Mouse (Mus musculus): ENCODE data around the gene Afmid. TPM values are rescaled to one million over a fixed set of nuclear protein-coding genes. Genes with fewer than 3 reads are reported as not detected.
"Not testable (repeated sequence)": the region's sequence is repeated elsewhere in the genome, so short reads cannot be mapped to it uniquely, and the experiment has no call there.

Afmid gene
- total RNA-seq, 1 experiment from 2014 or later = 10.4 TPM

DNA sequence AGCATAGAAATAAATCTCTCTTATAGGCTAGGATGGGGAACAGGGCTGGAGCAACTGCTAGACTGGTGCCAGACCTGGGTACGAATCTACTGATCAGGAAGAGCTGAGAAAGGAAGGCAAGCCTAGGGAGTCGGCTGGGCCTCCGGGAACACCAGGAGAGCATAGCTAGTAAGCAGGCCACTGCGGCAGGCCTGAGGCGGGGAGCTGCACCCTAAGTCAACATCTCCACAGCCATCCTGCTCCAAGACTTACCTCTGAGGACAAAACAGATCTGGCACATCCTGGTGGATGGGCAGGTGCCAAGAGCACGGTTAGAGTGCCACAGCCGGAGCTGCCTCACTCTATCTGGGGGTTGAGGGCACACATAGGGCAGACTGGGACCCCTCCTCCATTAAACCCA, 5.6 kb upstream of the Afmid start:
- no peak for ATAC-seq (ENCODE audit: extremely low read depth, insufficient number of reproducible peaks, low FRiP score, poor library complexity, severe bottlenecking)

DNA sequence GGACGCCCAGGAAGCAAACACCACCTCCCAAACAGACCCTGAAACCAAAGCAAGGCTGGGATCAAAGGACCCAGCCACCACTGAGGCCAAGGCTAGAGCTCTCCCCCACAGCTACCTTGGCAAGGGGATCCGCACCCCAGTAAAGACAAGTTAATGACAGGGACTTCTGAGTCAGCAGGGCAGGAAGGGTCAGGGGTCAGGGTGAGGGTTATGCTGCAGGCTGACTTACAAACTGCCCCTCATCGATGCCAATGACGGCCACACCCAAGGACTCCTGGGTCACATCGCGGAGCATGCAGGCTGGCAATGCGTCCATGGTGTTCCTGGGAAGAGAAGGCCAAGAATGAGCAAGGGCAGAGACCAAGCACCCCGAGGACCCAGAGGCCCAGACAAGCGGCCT, 3.9 kb upstream of the Afmid start:
- no peak for ATAC-seq (ENCODE audit: extremely low read depth, insufficient number of reproducible peaks, low FRiP score, poor library complexity, severe bottlenecking)

DNA sequence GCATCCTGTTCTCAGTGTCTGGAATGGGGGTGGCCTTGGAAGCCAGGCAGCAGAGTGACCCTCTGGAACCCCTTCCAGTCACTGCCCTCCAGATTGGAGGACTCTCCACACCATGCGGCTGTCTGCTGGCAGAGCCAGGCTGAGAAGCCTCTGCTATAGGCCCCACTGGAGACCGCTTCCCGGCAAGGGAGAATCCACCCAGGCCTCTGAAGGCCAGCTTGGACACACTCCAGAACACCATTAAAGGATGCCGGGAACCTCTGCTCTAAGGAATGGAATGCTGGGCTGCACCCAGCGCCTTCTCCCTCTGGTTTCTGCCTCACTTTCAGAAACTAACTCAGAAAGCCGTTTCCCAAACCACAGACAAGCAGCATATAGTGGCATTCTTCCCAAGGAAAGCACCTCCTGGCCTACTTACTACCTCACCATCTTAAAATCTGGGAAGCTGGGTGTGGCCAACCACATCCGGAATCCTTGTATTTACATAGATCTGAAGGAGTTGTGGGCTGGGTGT, 2.9 kb upstream of the Afmid start:
- ATAC-seq (ENCODE audit: extremely low read depth, insufficient number of reproducible peaks, low FRiP score, poor library complexity, severe bottlenecking) = no peak

DNA sequence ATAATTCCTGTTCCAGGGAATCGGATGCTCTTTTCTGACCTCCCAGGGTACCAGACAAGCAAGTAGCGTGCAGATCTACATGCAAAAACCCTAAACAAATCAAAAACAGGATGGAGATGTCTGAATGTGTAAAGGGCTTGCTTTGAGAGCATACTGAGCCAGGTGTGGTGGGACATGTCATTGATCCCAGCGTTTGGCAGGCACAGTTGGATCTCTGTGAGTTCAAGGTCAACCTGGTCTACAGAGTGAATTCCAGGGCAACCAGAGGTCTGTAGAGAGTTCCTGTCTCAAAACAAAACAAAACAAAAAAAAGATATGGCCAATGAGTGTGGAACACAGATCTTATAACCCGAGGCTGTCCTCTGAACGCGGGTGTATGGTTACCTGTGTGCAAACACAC, 2.3 kb upstream of the Afmid start:
- no peak for ATAC-seq (ENCODE audit: extremely low read depth, insufficient number of reproducible peaks, low FRiP score, poor library complexity, severe bottlenecking)

DNA sequence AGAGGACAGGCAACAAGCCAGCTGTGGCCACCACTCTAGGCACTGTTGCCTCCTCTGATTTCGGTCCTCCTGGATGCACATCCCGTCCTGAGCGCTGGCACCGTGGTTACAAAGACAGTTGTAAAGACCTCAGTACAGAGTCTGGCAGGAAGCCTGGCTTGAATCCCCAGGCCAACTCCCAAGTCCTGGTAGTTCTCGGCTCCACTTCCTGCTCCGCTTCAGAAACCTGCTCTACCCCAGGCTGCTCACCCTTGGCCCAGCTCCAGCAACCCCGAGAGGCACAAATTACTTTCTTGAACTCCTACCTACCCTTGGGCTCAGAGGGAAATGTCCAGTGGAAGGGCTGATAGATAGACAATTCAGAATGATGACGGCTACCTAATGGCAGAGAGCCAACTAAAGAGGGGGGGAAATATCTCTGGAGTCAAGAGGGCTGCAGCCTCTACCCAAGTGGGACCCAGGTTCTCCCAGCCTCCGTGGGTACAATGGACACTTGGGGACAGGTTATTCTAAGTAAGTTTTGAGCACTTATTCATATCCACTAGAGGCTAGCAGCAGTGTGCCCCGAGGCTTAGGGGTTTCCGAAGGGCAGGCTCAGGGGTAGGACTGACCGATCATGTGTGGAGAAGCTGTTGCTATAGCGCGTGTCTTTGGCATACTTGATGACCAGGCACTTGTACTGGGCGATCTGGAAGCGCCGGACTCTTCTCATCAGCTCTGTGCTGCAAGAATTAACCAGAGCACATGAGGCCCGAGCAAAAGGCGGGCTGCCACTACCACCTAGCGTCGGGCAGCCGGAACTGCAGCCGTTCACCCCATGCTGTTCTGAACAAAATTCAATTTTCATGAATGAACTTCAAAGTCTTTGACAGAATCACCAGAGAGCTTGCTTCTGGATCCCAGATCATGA, 1.4 kb upstream of the Afmid start:
- ATAC-seq (ENCODE audit: extremely low read depth, insufficient number of reproducible peaks, low FRiP score, poor library complexity, severe bottlenecking) = peak; percentile 75

DNA sequence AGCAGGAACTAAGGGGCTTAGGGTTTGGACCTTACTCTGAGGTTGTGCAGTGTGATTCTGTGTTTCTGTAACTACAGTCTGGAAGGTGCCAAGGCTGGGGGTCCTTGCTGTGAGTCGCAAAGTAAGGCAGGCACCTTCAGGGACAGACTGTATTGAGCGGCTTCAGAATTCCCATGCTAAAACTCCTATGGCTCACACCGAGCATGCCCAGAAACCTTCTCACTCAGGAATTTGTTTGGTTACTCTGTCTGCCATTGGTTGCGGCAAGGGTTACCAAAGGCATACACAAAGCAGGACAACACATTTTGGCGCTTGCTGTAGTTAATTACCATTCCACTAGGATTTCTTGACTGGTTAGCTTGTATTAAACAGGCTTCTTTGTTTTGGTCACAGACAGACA, 440 bp downstream of the Afmid start:
- no peak for ATAC-seq (ENCODE audit: extremely low read depth, insufficient number of reproducible peaks, low FRiP score, poor library complexity, severe bottlenecking)

DNA sequence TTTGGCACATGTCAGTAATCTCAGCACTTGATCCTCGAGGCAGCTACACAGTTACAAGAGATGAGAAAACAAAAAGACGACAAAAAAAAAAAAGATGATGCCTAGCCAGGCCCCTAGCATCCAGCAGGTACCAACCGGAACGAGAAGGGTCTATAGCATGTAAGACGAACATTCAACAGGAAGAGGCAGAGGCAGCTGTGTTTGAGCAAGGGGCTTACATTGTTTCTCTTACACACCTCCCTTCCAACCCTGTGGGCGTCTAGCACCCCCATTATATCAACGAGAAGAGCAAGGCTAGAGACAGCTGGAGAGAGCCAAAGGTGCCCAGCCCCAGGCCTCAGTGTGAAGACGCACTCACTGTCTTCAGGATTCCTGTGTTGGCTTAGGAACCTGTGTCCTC, 1.2 kb downstream of the Afmid start:
- ATAC-seq (ENCODE audit: extremely low read depth, insufficient number of reproducible peaks, low FRiP score, poor library complexity, severe bottlenecking) = no peak

DNA sequence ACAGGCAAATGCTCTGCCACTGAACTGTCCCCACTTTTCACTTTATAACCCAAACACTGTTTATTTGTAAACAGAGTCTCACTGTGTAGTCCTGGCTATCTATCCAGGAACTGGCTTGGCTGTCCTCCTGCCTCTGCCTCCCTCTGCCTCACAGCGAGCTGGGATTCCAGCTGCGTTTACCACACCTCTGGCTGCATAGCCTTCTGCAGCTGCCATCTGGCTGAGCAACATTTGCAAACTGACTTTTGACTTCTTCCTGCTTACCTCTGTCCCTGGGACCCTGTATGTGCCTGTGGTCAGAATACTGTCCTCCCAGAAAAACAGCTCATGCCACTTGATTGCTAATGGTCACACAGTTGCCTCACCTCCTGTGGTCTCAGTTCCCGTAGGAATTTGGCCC, 1.7 kb downstream of the Afmid start:
- ATAC-seq (ENCODE audit: extremely low read depth, insufficient number of reproducible peaks, low FRiP score, poor library complexity, severe bottlenecking) = no peak

DNA sequence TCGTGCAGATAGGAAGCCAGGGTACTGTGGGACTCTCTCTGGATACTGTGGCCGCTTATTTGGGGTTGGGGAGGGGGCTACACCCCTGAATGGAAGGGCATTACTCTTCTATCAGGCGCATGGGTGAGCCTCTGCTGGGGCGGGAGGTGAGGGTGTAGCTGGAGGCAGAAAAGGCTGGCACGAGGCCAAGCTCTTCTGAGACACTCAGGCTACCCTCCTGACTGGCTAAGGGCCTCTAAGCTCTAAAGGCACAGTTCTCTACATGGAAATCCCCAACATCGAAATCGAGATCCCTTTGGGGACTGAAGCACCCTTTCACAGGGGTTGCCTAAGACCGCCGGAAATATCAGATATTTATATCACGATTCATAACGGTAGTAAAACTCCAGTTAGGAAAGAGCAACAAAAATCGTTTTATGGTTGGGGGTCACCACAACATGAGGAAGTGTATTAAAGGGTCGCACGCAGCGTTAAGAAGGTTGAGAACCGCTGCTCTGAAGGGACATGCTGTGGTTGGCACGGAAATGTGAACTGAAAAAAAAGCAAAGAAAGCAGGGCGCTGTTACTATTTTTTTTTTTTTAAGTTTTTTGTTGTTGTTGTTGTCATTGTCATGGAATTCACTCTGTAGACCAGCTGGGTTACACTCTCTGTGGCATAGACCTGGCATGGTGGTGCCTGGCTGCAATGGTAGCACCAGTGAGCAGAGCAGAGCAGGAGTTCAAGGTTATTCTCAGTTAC, 2.6 kb downstream of the Afmid start:
- ATAC-seq (ENCODE audit: extremely low read depth, insufficient number of reproducible peaks, low FRiP score, poor library complexity, severe bottlenecking) = peak; percentile 23

DNA sequence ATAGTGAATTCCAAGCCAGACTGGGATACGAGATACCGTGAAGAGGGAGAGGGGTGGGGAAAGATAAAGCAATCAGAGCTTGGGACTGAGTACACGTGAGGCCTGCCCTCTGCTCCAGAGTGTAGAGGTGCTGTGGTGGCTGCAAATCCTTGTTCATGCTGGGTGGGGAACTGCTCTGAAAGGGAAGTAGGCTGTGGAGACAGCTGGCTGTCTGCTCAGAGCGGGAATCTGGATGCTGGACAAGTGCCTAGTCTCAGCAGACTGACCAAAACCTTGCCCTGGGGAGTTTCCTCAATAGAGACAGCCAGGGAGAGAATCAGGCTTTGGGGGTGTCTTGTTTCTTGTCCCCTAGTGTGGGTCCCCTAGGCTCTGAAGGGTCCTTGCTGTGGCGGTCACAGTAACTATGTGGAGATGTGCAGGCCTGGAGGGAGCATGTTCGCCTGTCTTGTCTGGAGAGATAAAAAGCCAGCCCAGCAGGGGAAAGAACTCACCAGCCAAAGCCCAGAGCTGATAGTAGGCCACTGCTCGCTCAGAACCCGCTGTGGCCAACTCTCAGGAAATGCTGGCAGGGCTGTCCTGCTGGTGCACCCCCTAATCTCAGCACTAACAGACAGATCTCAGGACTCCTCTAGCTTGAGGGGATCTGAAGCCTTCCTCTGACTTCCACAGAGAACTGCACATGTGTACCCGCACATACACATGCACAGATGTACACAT, 3.3 kb downstream of the Afmid start:
- no peak for ATAC-seq (ENCODE audit: extremely low read depth, insufficient number of reproducible peaks, low FRiP score, poor library complexity, severe bottlenecking)

DNA sequence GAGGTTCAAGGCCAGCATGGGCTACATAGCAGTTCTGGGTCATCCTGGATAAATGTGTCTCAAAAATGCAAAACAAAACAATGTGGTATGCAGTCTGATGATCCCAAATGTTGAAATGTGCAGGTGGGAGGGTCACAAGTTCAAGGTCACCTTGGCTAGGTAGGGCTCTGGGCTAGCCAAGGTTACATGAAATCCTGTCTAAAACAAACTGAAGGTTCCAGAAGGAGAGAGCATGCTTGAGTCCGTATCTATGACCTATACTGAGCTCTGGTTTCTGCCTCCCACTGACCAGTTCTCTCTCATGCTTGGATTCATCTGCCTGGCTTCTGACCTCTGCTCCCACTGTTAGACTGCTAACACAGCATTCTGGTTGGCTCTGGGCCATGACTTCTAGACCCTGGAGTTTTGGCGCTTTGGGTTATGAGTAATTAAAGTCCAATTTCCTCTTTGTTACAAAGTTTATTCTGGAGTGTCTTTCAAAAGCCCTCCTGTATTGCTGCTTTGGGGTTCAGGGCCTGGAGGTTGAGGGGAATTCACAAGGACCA, 4.0 kb downstream of the Afmid start:
- ATAC-seq (ENCODE audit: extremely low read depth, insufficient number of reproducible peaks, low FRiP score, poor library complexity, severe bottlenecking) = no peak

DNA sequence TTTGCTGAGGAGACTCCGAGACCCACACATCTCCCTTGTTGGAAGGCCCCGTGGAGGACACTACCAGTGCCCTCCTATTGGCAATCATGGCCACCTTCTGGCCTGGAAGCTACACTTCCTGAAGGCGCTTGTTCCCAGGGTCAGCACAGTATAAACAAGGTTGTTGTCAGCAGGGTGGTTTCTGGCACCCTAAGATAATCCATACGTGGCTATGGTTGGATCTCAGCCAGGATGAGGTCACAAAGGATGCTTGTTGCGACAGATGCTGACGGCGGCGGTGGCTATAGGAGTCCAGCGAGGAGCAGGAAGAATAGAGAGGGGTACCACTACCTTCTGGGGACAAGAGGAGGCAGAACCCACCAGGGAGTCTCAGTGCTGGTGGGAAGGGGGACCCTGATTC, 4.7 kb downstream of the Afmid start:
- no peak for ATAC-seq (ENCODE audit: extremely low read depth, insufficient number of reproducible peaks, low FRiP score, poor library complexity, severe bottlenecking)

DNA sequence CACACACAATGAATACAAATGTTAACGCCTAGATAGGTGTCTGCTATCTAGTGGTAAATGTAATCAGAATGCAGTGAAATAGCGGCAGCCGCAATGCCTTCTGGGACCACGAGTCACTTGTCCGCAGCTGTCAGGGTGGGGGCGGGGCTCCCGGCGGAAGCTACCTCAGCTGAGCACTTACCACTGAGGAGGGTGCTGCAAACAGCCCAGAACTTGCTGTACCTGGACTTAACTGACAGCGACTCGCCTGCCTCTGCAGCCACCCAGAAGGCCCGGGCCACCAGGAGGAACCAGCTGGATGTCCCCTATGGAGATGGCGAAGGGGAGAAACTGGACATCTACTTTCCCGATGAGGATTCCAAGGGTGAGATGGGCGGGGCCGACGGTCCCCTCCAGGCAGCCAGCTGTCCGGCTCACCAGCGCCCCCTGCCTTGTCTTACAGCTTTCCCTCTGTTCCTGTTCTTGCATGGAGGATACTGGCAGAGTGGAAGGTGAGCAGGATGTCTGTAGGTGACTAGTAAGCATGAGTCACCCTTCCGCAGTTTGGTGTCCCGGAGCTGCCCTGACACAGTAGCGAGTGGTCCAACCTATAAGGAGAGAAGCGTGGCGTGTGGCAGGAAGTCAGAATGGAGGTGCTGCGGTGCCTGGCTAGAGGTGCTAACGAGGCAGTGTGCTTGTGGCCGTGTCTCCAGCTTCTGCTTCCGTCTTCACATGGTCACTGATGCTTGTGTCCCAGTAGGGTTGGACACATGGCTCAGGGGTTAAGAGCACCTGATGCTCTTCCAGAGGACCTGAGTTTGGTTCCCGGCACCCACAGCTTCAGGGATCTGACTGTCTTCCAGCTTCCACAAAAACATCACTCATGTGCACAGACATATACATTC, 6.6 kb downstream of the Afmid start:
- ATAC-seq (ENCODE audit: extremely low read depth, insufficient number of reproducible peaks, low FRiP score, poor library complexity, severe bottlenecking) = peak; percentile 78

DNA sequence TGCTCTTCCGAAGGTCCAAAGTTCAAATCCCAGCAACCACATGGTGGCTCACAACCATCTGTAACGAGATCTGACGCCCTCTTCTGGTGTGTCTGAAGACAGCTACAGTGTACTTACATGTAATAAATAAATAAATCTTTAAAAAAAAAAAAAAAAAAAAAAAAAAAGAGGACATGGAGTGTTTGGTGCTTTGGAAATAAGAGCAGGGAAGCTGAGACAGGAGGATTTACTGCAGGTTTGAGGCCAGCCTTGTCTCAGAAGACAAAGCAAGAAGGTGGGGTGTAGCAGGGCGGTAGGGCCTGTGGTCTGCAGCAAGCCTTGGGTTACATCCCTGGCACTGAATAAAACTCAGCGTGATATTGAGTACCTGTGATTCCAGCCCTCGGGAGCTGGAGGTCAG, 7.8 kb downstream of the Afmid start:
- not testable (repeated sequence) for ATAC-seq (ENCODE audit: extremely low read depth, insufficient number of reproducible peaks, low FRiP score, poor library complexity, severe bottlenecking)

DNA sequence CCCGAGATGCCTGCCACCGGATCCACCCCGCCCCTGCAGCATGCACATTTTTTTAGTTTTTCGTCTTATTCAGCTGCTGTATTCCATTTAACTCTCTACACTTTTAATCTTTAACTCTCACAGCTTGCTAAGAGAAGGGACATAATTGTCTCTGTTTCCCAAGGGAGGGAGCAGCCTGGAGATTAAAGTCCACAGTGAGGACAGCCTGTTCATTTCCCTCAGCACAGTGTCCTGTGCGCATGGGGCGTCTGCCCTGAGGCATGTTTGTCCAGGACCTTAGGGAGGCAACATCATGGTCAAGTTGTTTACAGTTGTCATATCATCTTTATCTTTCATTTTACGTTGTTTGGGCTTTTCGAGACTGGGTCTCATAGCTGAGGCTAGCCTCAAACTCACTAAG, 8.4 kb downstream of the Afmid start:
- ATAC-seq (ENCODE audit: extremely low read depth, insufficient number of reproducible peaks, low FRiP score, poor library complexity, severe bottlenecking) = no peak

DNA sequence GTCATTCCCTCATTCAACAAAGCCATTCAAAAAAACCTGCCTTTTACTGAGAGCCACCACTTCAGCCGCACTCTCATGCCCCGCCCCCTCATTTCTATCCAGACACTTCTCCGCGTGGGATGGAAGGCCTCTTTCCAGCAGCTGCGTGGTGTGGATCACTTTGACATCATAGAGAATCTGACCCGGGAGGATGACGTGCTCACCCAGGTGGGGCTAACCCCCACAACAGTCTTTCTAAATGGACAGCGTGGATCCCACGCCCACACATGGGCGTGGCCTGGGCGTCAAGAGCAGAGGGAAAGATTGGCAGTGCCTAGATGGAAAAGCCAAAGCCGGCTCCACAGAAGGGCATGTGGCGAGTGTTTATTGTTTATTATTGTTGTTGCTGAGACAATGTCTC, 10.6 kb downstream of the Afmid start:
- no peak for ATAC-seq (ENCODE audit: extremely low read depth, insufficient number of reproducible peaks, low FRiP score, poor library complexity, severe bottlenecking)

DNA sequence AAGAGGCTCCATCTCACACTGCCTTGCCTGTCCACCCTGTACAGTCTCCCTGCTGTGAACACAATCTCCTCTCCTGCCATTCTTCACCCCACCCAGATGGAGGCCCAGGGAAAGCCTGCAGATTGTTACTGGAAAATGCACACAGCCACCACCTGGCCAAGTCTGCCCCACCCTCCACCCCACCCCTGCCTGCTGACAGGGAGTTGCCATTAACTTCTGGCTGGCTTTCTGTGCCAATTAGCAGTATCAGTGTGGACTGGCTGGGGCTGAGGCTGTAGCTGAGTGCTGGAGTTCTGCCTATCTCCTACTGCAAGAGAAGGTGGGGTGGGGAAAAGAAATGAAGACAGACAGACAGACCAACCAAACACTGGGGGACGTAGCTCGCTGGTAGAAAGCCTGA, 12.8 kb downstream of the Afmid start:
- ATAC-seq (ENCODE audit: extremely low read depth, insufficient number of reproducible peaks, low FRiP score, poor library complexity, severe bottlenecking) = no peak

DNA sequence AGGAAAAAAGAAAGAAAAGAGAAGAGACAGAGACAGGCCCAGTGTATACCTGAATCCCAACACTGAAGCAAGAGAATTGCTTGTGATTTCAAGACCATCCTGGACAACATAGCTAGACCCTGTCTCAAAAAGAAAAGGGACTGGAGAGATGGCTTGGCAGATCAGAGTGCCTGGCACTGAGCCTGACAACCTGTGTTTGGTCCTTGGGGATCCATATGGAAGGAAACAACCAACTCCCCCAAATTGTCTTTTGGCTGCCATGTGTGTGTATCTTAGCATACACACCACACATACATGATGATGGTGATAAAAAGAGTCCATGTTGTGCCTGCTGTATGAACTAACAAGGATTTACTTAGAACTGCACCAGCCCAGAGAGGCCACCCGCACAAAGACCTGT, 13.3 kb downstream of the Afmid start:
- no peak for ATAC-seq (ENCODE audit: extremely low read depth, insufficient number of reproducible peaks, low FRiP score, poor library complexity, severe bottlenecking)
